Mouse (Mus musculus): ENCODE data around the gene D930048N14Rik. TPM values are rescaled to one million over a fixed set of nuclear protein-coding genes. Genes with fewer than 3 reads are reported as not detected.
"Not testable (repeated sequence)": the region's sequence is repeated elsewhere in the genome, so short reads cannot be mapped to it uniquely, and the experiment has no call there.

Gene D930048N14Rik
- polyA plus RNA-seq, 1 experiment from 2014 or later = 3.2 TPM

DNA sequence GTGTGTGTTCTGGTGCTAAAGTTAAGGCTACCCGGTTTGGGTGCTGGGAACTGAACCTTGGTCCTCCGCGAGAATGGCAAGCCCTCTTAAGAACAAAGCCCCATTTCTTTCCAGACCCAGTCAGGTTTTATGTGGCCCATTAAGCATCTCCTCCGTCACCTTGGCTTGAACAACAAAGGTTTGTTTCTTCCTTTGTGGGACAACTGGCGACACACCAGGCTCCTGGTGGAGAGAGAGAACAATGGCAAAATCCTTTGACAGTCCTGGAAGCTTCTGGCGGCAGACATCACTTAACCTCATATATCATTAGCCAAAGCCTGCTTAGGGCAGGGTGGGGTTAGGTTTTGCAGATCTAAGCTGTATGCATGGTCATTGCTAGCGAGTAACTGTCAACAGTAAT is 11.9 kb downstream of the D930048N14Rik start:
- no peaks in the 10 kb centered on the region for H3K36me3 ChIP-seq
- H3K4me1 ChIP-seq = peaks cover 14% of the 10 kb centered on the region

DNA sequence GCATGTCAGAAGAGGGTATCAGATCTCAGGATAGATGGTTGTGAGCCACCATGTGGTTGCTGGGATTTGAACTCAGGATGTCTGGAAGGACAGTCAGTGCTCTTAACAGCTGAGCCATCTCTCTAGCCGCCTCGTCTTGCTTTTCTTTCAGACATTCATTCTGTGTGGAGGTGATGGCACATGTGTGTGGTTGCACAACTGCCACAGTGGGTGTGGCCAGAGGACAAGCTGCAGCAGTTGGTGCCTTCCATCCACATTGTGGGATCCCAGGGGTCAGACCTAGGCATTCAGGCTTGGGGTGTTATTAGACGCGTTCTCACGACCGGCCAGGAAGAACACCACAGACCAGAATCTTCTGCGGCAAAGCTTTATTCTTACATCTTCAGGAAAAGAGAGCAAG is 14.0 kb downstream of the D930048N14Rik start:
- H3K27me3 ChIP-seq (ENCODE audit: low read depth, poor library complexity, severe bottlenecking); DNase-seq (ENCODE audit: low spot score): not testable (repeated sequence)
- WGBS = 96% methylated on average over 7 of the region's 7 CpGs

More for the DNA sequence above, 11.9 kb downstream of the D930048N14Rik start:
- DNase-seq (ENCODE audit: low spot score) = no peak
- 87% methylated on average over 7 of the region's 7 CpGs for WGBS
- H3K27ac ChIP-seq = no peak overlapping the region
- H3K27me3 ChIP-seq (ENCODE audit: low read depth, poor library complexity, severe bottlenecking) = no peaks in the 10 kb centered on the region
- H3K4me3 ChIP-seq = no peak overlapping the region
- H3K9me3 ChIP-seq (replicated peaks) = no peaks in the 10 kb centered on the region

DNA sequence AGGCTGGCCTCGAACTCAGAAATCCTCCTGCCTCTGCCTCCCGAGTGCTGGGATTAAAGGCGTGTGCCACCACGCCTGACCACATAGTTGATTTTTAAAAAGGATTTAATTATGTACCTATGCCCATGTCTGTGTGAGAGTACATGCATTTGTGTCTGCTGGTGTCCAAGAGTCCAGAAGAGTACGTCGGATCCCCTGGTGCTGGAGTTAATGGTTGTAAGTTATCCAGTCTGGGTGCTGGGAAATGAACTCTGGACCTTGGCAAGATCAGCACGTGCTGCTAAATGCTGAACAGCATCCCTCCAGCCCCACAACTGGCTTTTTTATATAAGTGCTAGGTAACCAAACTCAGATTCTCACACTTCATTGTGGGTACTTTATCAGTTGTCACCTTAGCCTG is 20.1 kb downstream of the D930048N14Rik start:
- 96% methylated on average over 7 of the region's 7 CpGs for WGBS
- DNase-seq (ENCODE audit: low spot score) = no peak
- Histone ChIP-seq H3K4me1 (no peaks in the 10 kb centered on the region), H3K9me3 (replicated peaks) (no peaks in the 10 kb centered on the region), H3K27ac (no peak overlapping the region), H3K36me3 (no peaks in the 10 kb centered on the region), H3K27me3 (ENCODE audit: low read depth, poor library complexity, severe bottlenecking) (no peaks in the 10 kb centered on the region), H3K4me3 (no peak overlapping the region)

More for the DNA sequence above, 14.0 kb downstream of the D930048N14Rik start:
- not testable (repeated sequence) for H3K27ac ChIP-seq; H3K9me3 ChIP-seq (replicated peaks); H3K36me3 ChIP-seq; H3K4me3 ChIP-seq; H3K4me1 ChIP-seq

DNA sequence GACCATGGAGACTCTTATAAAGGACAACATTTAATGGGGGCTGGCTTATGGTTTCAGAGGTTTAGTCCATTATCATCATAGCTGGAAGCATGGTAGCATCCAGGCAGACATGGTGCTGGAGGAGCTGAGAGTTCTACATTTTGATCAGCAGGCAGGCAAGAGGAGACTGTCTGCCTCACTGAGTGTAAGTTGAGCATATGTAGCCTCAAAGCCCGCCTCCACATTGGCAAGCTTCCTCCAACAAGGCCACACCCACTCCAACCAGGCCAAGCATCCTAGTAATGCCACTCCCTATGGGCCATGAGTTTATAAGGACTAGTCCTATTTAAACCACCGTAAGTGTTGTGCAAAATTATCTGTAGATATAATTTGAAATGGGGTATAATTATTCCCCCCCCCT is 20.6 kb downstream of the D930048N14Rik start:
- Histone ChIP-seq H3K4me1 (no peaks in the 10 kb centered on the region), H3K9me3 (replicated peaks) (no peaks in the 10 kb centered on the region), H3K4me3 (no peak overlapping the region), H3K36me3 (no peaks in the 10 kb centered on the region), H3K27ac (no peak overlapping the region), H3K27me3 (ENCODE audit: low read depth, poor library complexity, severe bottlenecking) (no peaks in the 10 kb centered on the region)
- 77% methylated on average over 2 of the region's 2 CpGs for WGBS
- DNase-seq (ENCODE audit: low spot score) = no peak

DNA sequence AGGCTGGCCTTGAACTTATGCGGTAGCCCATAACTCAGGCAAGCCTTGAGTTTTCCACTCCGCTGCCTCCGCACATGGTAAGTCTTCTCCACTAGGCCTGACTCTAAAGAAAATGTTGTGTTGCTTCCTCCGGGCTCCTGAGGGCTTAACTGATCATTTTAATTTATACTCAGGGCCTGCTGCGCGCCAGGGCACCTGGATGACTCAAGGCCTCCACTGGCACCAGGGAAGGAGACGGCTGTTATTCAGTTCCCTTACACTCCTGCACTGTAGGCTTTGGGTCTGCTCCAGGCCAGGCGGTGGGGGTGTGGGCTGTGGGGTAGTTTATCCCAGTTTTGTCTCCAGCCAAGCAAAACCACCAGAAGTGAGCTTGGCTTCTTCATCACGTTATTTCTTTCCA is 22.5 kb downstream of the D930048N14Rik start:
- WGBS = 83% methylated on average over 9 of the region's 9 CpGs
- no peak overlapping the region for H3K27ac ChIP-seq
- H3K36me3 ChIP-seq = no peaks in the 10 kb centered on the region
- no peak for DNase-seq (ENCODE audit: low spot score)
- H3K4me3 ChIP-seq = no peak overlapping the region
- H3K27me3 ChIP-seq (ENCODE audit: low read depth, poor library complexity, severe bottlenecking) = no peaks in the 10 kb centered on the region
- H3K9me3 ChIP-seq (replicated peaks) = no peaks in the 10 kb centered on the region
- H3K4me1 ChIP-seq = peaks cover 4% of the 10 kb centered on the region; the same call in 1 of the 2 replicates

DNA sequence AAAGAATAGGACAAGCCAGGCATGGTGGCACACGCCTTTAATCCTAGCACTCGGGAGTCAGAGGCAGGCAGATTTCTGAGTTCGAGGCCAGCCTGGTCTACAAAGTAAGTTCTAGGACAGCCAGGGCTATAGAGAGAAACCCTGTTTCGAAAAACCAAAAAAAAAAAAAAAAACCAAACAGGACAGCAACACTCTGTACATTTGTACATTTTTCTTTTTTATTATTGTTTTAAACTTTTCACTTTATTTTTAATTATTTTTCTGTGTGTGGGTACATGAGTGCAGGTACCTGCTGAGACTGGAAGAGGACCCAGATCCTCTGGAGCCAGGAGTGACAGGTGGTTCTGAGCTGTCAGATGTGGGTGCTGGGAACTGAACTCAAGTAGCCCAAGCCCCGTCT is 24.6 kb downstream of the D930048N14Rik start:
- no peak overlapping the region for H3K4me3 ChIP-seq
- WGBS = 78% methylated on average over 5 of the region's 5 CpGs
- no peaks in the 10 kb centered on the region for H3K9me3 ChIP-seq (replicated peaks)
- H3K27me3 ChIP-seq (ENCODE audit: low read depth, poor library complexity, severe bottlenecking) = no peaks in the 10 kb centered on the region
- DNase-seq (ENCODE audit: low spot score) = no peak
- H3K4me1 ChIP-seq = peaks cover 4% of the 10 kb centered on the region; the same call in 1 of the 2 replicates
- no peak overlapping the region for H3K27ac ChIP-seq
- no peaks in the 10 kb centered on the region for H3K36me3 ChIP-seq

DNA sequence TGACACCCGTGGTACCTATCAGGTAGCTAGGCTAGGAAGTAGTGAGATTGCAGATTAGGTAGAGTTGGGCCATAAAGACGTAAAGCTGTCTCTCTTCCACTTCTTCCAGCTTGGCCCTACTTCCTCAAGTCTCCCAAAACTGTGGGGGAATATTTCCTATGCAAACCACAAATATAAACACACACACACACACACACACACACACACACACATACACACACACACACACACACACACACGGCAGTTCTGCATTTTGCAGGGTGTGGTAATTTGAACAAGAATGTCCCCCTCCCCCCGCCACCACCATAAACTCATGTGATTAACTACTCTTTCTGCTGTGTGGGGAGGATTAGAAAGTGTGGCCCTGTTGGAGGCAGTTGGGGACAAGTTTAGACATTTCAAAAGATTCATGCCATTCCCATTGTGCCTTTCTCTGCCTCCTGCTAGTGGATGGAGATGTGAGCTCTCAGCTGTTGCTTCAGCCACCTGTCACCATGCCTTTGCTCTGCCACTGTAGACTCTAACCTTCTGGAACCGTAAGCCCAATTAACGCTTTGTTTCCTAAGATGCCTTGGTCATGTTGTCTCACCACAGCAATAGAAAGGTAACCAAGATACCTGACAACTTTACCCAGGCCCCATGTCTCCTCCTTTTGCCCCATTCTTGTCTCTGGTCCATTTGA is 27.1 kb downstream of the D930048N14Rik start:
- WGBS = 66% methylated on average over 6 of the region's 6 CpGs
- H3K4me3 ChIP-seq = no peak overlapping the region
- no peaks in the 10 kb centered on the region for H3K36me3 ChIP-seq
- H3K27me3 ChIP-seq (ENCODE audit: low read depth, poor library complexity, severe bottlenecking) = no peaks in the 10 kb centered on the region
- H3K9me3 ChIP-seq (replicated peaks) = no peaks in the 10 kb centered on the region
- peaks cover 8% of the 10 kb centered on the region; the same call in 1 of the 2 replicates for H3K4me1 ChIP-seq
- DNase-seq (ENCODE audit: low spot score) = no peak
- H3K27ac ChIP-seq = no peak overlapping the region

DNA sequence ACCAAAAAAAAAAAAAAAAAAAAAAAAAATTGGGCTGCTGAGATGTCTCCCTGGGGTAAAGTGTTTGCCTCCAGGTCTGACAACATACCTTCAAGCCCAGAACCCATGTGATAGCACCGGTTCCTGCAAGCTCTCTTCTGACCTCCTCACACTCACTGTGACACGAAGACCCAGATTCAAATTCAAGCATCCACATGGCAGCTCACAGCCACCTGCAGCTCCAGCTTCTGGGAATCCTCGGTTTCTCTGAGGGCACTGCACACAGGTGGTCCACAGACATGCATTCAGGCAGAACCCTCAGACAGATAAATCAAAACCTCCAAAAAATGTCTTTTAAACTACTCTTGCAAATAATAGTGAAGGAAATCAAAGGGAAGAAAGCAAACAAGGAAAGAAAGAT is 28.7 kb downstream of the D930048N14Rik start:
- 88% methylated on average over 3 of the region's 3 CpGs for WGBS

DNA sequence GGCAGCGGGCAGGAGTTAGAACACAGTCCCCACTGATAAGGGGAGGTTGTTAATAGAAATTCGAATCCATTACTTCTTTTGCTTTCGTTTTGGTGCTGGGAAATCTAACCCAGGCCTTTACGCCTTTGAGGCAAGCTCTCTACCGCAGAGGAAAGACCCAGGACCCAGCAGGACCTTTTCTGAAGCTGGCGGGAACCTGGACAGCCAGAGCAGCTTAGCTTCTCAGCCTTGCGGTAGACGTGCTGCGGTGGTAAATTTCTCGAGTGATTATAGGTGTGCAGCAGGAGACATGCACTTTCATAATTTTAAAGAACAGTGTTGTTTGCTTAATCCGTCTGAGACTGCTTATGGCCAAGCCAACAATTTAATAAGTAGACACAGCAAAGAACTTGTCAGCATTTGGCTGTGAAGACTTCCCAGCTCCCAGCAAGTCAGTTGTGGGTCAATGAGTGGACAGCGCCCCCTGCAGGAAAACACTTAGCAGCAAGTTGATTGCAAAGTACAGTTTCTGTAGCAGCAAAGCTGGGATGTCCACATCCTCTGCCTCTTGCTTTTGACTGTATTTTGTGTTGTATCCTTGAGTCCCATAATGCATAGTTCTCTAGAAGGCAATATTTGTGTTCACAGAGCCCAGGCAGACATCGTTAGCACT is 30.7 kb downstream of the D930048N14Rik start:
- 40% methylated on average over 13 of the region's 13 CpGs for WGBS

More for the DNA sequence above, 28.7 kb downstream of the D930048N14Rik start:
- H3K36me3 ChIP-seq = peaks cover 5% of the 10 kb centered on the region
- no peak overlapping the region for H3K4me3 ChIP-seq
- H3K27ac ChIP-seq = no peak overlapping the region
- no peak for DNase-seq (ENCODE audit: low spot score)
- peaks cover 8% of the 10 kb centered on the region; the same call in 1 of the 2 replicates for H3K4me1 ChIP-seq
- no peaks in the 10 kb centered on the region for H3K27me3 ChIP-seq (ENCODE audit: low read depth, poor library complexity, severe bottlenecking)
- no peaks in the 10 kb centered on the region for H3K9me3 ChIP-seq (replicated peaks)

DNA sequence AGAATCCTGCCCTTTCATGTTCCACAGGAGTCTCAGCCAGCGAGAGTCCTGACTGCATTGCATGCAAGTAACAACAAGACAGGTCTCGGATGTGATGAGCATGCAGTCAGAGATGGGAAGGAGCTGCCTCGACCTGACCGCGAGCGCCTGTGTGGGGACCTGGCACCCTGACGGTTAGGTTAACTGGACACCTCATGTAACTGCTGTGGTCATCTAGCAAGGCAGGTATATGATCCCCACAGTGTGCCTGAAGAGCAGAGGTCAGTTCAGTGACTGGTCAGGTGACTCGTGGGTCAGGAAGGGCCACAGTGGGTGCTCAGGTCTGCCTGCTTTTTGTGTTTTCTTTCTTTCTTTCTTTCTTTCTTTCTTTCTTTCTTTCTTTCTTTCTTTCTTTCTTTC is 31.2 kb downstream of the D930048N14Rik start:
- Histone ChIP-seq H3K36me3 (peaks cover 19% of the 10 kb centered on the region), H3K27ac (no peak overlapping the region), H3K27me3 (ENCODE audit: low read depth, poor library complexity, severe bottlenecking) (no peaks in the 10 kb centered on the region), H3K4me1 (peaks cover 8% of the 10 kb centered on the region; the same call in 1 of the 2 replicates), H3K4me3 (0 out of 2 replicates have a peak overlapping the region, but pooled peaks have one; percentile 19), H3K9me3 (replicated peaks) (no peaks in the 10 kb centered on the region)
- DNase-seq (ENCODE audit: low spot score) = no peak
- WGBS = 47% methylated on average over 8 of the region's 8 CpGs

More for the DNA sequence above, 30.7 kb downstream of the D930048N14Rik start:
- Histone ChIP-seq H3K9me3 (replicated peaks) (no peaks in the 10 kb centered on the region), H3K27ac (0 out of 2 replicates have a peak overlapping the region, but pooled peaks have one; percentile 14), H3K4me3 (peak overlapping the region; percentile 19; the same call in 1 of the 2 replicates), H3K36me3 (peaks cover 19% of the 10 kb centered on the region), H3K27me3 (ENCODE audit: low read depth, poor library complexity, severe bottlenecking) (no peaks in the 10 kb centered on the region), H3K4me1 (peaks cover 8% of the 10 kb centered on the region; the same call in 1 of the 2 replicates)
- peak; percentile 94 for DNase-seq (ENCODE audit: low spot score)

DNA sequence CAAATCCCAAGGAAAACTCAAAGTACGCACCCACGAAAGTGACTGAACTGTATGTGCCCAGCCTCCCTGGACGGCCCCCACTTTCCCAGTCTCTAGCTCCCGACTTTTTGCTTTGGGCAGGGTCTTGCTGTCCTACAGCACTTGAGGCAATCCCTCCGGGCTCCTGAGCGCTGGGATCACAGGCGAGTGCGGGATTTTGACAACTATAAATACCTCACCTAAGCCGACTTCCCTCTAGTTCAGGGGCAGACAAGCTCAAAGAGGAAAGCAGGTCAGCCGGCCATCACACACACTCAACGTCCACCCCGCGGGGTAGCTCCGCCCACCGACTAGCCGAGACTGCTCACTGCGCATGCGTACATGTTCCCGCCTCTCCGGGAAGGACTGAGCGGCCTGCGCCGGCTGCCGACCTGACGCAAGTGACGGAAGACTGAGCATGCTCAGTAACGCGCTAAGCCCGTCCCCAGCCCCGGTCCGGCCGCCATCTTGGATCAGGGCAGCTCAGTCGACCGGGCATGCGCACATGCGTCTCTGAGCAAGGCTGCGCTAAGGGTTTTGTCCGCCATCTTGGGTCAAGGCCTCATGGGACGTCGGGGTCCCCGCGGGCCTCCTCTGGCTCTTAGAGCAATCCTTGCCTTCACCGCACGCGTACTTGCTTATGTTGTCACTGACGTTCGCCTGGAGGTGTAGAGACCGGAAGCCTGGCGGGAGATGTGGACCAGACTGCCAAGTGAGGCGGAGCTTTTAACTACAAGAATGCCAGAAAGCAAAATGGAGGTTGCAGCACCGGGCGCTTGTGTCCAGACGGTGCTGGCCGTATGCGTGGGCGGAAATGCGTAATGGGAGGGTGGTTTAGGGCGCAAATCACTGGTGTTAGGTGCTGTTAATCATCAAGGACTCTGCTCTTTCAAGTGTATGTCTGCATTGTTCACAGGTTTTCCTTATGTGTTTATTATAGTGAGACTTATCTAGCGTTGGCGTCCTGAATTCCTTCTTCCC is 37.9 kb downstream of the D930048N14Rik start, which contains the start of gene 0610009B22Rik:
TSS of gene 0610009B22Rik (minus strand) at position 545 of the 999 bp plus-strand sequence.
- peak; percentile 100 for DNase-seq (ENCODE audit: low spot score)
- Histone ChIP-seq H3K36me3 (peaks cover 27% of the 10 kb centered on the region), H3K9me3 (replicated peaks) (no peaks in the 10 kb centered on the region), H3K27me3 (ENCODE audit: low read depth, poor library complexity, severe bottlenecking) (no peaks in the 10 kb centered on the region), H3K27ac (peak within 1 kb of the TSS; percentile 98), H3K4me3 (peak within 1 kb of the TSS; percentile 66), H3K4me1 (peaks cover 15% of the 10 kb centered on the region)
- under 1% methylated on average over 60 of the region's 60 CpGs for WGBS

DNA sequence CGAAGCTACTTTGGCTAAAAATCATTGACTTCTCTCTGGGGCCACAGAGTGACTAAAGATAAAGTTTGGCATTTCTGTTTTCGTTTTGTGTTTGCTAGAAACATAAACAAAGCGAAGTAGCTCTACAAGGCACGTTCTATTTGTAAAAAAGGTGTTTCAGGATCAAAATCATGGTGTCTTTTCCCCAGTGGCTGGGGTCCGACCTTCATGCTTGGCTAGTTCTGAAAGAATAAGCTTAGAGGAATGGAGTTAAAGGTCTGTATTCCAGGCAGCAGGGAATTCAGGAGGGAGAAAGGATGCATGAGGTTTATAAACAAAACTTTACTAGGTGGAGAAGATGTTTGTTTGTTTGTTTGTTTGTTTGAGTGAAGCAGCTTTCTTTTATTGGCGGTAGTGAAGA is 38.6 kb downstream of the D930048N14Rik start:
- WGBS = 24% methylated on average over 6 of the region's 6 CpGs
- peaks cover 24% of the 10 kb centered on the region for H3K36me3 ChIP-seq
- H3K4me1 ChIP-seq = peaks cover 15% of the 10 kb centered on the region
- H3K4me3 ChIP-seq = peak overlapping the region; percentile 66
- peak overlapping the region; percentile 98 for H3K27ac ChIP-seq
- no peaks in the 10 kb centered on the region for H3K9me3 ChIP-seq (replicated peaks)
- no peak for DNase-seq (ENCODE audit: low spot score)
- H3K27me3 ChIP-seq (ENCODE audit: low read depth, poor library complexity, severe bottlenecking) = no peaks in the 10 kb centered on the region

Measured in limb, embryonic 10.5 days (tissue).